Mouse (Mus musculus) regulatory T cell (primary cell): ENCODE measurements around the gene Nubp2.

Experiments used
- in situ Hi-C: fragments of 300-600 bp; cut with MboI, MseI; formaldehyde crosslinking; loops from one replicate; pipeline ENCODE4 v1.15.1; 2025; ENCODE audit warnings: high pct_unique_total_duplicates

Gene Nubp2

GRCm38 (mm10) chr17:24861785-24862184 is 24.4 kb downstream of the Nubp2 start:
- in situ Hi-C loops, result no loop called here

DNA sequence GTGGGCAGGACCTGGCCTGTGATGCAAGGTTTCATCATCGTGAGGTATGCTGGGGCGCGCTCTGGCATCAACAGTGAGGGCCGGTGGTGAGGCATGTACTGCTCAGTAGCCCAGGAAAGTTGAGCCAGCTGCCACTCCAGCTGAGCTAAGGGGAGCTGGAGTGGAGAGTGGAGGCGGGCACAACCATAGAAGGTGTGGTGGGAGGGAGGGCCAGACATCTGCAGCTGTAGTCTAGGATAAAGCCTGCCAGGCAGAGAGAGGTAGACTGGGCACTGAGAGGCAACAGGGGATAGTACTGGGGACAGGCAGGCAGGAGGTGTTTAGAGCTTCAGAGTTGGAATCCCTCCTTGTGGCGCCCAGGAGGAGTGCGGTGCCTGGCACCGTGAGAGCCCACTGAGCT is 26.1 kb downstream of the Nubp2 start:
- in situ Hi-C loops, result no loop called here

DNA sequence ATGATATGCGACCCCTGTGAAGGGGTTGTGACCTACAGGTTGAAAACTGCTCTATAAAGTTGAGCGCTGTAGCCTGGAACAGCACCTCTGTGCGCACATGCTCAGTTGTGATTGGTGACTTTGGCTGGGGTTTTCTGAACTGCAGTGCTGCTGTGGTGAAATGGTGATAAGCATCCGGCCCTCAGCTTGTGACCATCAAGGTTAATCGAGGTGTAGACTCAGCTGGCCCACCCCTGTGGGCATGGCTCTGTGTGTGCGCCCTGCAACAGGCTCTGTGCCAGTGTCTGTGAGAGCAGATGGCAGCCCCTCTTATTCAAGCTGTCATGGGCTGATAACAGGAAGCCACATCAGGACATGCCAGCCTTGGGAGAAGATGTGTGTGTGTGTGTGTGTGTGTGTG is 27.2 kb downstream of the Nubp2 start:
- in situ Hi-C loops, result no loop called here

DNA sequence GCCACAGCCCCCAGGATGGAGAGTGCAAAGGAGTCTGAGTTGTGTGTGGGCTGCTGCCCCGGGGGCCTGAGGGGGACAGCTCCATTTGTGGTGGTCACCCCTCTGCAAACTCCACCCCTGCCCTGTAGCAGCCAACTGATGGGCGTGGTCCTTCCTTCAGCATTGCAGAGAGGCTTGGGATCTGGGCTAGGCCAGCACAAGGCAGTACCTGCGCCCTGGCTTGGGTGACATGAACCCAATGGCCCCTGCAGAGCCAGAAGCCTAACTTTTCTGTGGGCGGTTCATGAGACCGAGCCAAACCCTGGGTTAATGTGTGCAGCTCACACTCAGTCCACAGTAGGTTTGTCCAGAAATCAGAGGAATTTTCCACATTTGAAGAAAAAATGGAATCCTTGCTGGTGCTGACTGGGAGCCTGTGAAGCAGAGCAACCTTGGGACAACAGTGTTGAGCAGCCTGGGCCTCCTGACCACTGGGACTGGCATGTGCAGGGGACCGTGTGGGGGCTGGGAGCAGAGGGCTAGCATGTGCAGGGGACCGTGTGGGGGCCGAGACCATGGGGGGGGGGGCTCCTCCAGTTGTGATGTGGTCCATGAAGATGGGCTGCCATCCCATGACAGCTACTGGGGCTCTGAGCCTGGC is 28.2 kb downstream of the Nubp2 start:
- in situ Hi-C loops, result no loop called here

- in situ Hi-C loops, result no loop called here
Observed at GRCm38 (mm10) chr17:24856589-24856988, 29.6 kb downstream of the Nubp2 start.

GRCm38 (mm10) chr17:24855838-24856464 is 30.2 kb downstream of the Nubp2 start:
- in situ Hi-C loops, result no loop called here

GRCm38 (mm10) chr17:24851381-24852125 is 34.6 kb downstream of the Nubp2 start:
- in situ Hi-C loops, result loop anchor here (5.0 kb wide), 1 partner anchor 41 kb away; no protein-coding TSS in a partner anchor

- in situ Hi-C loops, result loop anchor here (5.0 kb wide), 1 partner anchor 42 kb away; no protein-coding TSS in a partner anchor
Observed at GRCm38 (mm10) chr17:24850773-24851127, 35.4 kb downstream of the Nubp2 start.

- in situ Hi-C loops, result loop anchor here (5.0 kb wide), 1 partner anchor 42 kb away; no protein-coding TSS in a partner anchor
Observed at GRCm38 (mm10) chr17:24850065-24850772, 35.9 kb downstream of the Nubp2 start, which contains the start of gene Fahd1. Fahd1 (minus strand) TSS chr17:24850364.

DNA sequence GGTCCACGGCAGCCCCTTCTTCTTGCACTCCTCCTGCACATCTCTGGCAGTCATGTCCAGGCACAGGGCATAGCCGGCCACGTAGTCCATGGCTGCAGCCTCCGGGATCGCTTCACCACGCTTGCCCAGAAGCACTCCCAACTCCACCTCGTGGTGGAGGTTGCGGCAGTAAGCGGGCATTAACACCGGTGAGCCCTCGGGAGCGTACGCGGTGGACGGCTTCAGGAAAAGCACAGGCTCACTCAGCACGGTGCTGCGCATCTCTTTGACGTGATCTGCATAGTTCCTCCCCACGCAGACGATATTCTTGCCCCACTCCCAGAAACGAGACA is 36.5 kb downstream of the Nubp2 start:
- in situ Hi-C loops, result loop anchor here (5.0 kb wide), 1 partner anchor 43 kb away; no protein-coding TSS in a partner anchor

DNA sequence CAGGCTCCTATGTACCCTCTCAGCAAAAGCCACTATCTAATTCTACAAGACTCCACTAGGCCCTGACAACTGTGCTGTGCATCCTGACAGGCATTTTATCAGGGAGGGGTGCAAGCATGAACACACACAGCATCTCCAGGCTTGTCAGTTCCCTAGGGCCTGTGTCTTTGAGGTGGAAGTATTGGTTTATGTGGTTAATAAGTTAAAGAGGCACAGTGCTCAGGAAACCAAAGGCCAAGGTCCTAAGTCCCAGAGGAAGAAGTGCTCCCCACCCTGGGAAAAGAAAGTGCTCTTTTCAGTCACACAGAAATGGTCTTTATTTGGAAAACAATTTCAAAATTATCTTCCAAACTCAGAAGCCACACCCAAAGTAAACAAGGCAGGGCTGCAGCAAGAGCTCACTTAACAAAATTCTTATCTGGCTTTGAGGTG is 37.5 kb downstream of the Nubp2 start:
- in situ Hi-C loops, result no loop called here

GRCm38 (mm10) chr17:24847386-24847785 is 38.8 kb downstream of the Nubp2 start:
- in situ Hi-C loops, result no loop called here

- in situ Hi-C loops, result no loop called here
Observed at GRCm38 (mm10) chr17:24844525-24844924, 41.6 kb downstream of the Nubp2 start.

GRCm38 (mm10) chr17:24842631-24843030 is 43.5 kb downstream of the Nubp2 start:
- in situ Hi-C loops, result no loop called here

DNA sequence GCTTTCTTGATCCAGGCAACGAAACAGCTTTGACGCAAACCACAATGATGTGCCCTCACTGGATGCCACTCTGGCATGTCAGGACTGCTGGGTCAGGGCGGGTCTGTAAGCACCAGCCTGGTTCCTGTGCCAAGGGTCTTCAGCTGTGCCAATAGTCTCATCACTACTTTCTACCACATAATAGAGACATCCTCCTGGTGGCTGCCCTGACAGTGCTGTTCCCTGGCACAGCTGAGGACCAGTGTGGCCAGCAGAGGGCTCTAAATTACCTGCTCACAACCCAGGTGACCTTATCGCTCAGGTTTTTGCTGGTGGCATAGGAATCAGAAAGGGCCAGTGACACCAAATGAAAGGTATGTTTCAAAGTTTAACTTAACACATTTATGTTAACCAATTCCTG is 45.0 kb downstream of the Nubp2 start:
- in situ Hi-C loops, result no loop called here

GRCm38 (mm10) chr17:24840341-24840740 is 45.8 kb downstream of the Nubp2 start:
- in situ Hi-C loops, result no loop called here

- in situ Hi-C loops, result no loop called here
Observed at GRCm38 (mm10) chr17:24839842-24840241, 46.3 kb downstream of the Nubp2 start, which contains the start of gene Hagh. Hagh (plus strand) TSS chr17:24840143.
